Mouse (Mus musculus) liver, postnatal 0 days (tissue): Measurements from ENCODE around the gene Dcaf1.

Source experiments
- CTCF ChIP-seq: sonication (generic); IDR thresholded peaks from 2 replicates; pipeline ENCODE4 v1.5.1; 2016; ENCODE audit warnings: antibody characterized with exemption, low read depth
- EP300 ChIP-seq: IDR thresholded peaks from 2 replicates; pipeline ENCODE4 v1.6.1; 2016; ENCODE audit warnings: antibody characterized with exemption, low read depth, mild to moderate bottlenecking

GRCm38 (mm10) chr9:106883085-106883484, 61.4 kb downstream of the Dcaf1 start:
- TF ChIP-seq CTCF (no peak), EP300 (no peak)
